In genomic region chr3:36495436-36495835, GRCm38 (mm10) we compare ENCODE assay signal across 7 mouse cellular contexts. TPM values are rescaled to one million over a fixed set of nuclear protein-coding genes. Genes with fewer than 3 reads are reported as not detected.
A peak's percentile ranks its signal among the peaks of the same experiment; 100 is the strongest.
DNase-seq lines count a peak whose midpoint lies in the region; ATAC-seq and TF ChIP-seq lines count a peak whose summit lies in the region.

No protein-coding gene starts in this region.

- H3K27me3 ChIP-seq in heart, adult 2 months (ENCODE audit: control insufficient read depth, insufficient read depth, low read length) = no peaks in the 10 kb centered on the region
- no peaks in the 10 kb centered on the region for H3K27me3 ChIP-seq in kidney, adult 2 months (replicated peaks; ENCODE audit: control insufficient read depth, insufficient read depth, low read length)
- 0 out of 2 replicates have a peak, but pooled peaks cover 2% of the 10 kb centered on the region for H3K27me3 ChIP-seq in limb, embryonic 12.5 days
- no peaks in the 10 kb centered on the region for H3K27me3 ChIP-seq in midbrain, embryonic 16.5 days (ENCODE audit: control insufficient read depth, insufficient read depth, low read depth, low read length)
- H3K27me3 ChIP-seq in spleen, adult 2 months (ENCODE audit: control insufficient read depth, insufficient read depth, low read length) = no peaks in the 10 kb centered on the region

- no peaks in the 10 kb centered on the region for H3K79me2 ChIP-seq in heart, adult 2 months (replicated peaks; ENCODE audit: control insufficient read depth, insufficient read depth, low read length)

- H3K9me3 ChIP-seq in limb, embryonic 12.5 days = no peaks in the 10 kb centered on the region
- H3K9me3 ChIP-seq in midbrain, embryonic 16.5 days (replicated peaks; ENCODE audit: control insufficient read depth, low read length, poor library complexity, severe bottlenecking) = no peaks in the 10 kb centered on the region

- peak overlapping the region; percentile 42 for H3K4me3 ChIP-seq in heart, adult 2 months
- H3K4me3 ChIP-seq in kidney, adult 2 months (ENCODE audit: insufficient read depth, low read depth, low read length) = peak overlapping the region; percentile 19; the same call in 1 of the 2 replicates
- no peak overlapping the region for H3K4me3 ChIP-seq in limb, embryonic 12.5 days (replicated peaks)
- no peak overlapping the region for H3K4me3 ChIP-seq in midbrain, embryonic 16.5 days (ENCODE audit: low read depth, low read length)
- no peak overlapping the region for H3K4me3 ChIP-seq in spleen, adult 2 months (ENCODE audit: extremely low read depth, insufficient read depth, insufficient read length)

- TF ChIP-seq EP300 in heart, adult 2 months (IDR thresholded peaks at IDR 0.05; ENCODE audit: insufficient read depth, low read depth, low read length) = peak; percentile 85

- peak overlapping the region; percentile 9; the same call in 1 of the 2 replicates for H3K9ac ChIP-seq in heart, adult 2 months (ENCODE audit: low read depth, low read length)
- no peak overlapping the region for H3K9ac ChIP-seq in limb, embryonic 12.5 days (replicated peaks)
- H3K9ac ChIP-seq in midbrain, embryonic 16.5 days (ENCODE audit: low read depth, low read length) = no peak overlapping the region

- peak; percentile 80 for DNase-seq in adrenal gland, adult 8-10 months
- DNase-seq in embryo, embryonic 9.5 days (ENCODE audit: extremely low spot score) = peak; percentile 83
- peak; percentile 87 to 92 for DNase-seq in heart, adult 2 months
- DNase-seq in kidney, adult 2 months = peak; percentile 90
- DNase-seq in spleen, adult 2 months (ENCODE audit: low read depth in 1 of 2, low spot score in 2 of 2) = peak; percentile 36 to 71

- H3K4me1 ChIP-seq in heart, adult 2 months (ENCODE audit: control insufficient read depth, insufficient read depth, low read length) = peaks cover 1% of the 10 kb centered on the region; the same call in 1 of the 2 replicates
- no peaks in the 10 kb centered on the region for H3K4me1 ChIP-seq in kidney, adult 2 months (ENCODE audit: control insufficient read depth, insufficient read depth, low read length)
- no peaks in the 10 kb centered on the region for H3K4me1 ChIP-seq in limb, embryonic 12.5 days (replicated peaks)
- peaks cover 2% of the 10 kb centered on the region; the same call in 1 of the 2 replicates for H3K4me1 ChIP-seq in midbrain, embryonic 16.5 days (ENCODE audit: control insufficient read depth, insufficient read depth, low read length)
- no peaks in the 10 kb centered on the region for H3K4me1 ChIP-seq in spleen, adult 2 months (ENCODE audit: control insufficient read depth, insufficient read depth, insufficient read length)

- H3K36me3 ChIP-seq in heart, adult 2 months (ENCODE audit: control insufficient read depth, insufficient read depth, low read length) = no peaks in the 10 kb centered on the region
- H3K36me3 ChIP-seq in kidney, adult 2 months (ENCODE audit: control insufficient read depth, insufficient read depth, low read length) = no peaks in the 10 kb centered on the region
- no peaks in the 10 kb centered on the region for H3K36me3 ChIP-seq in limb, embryonic 12.5 days
- H3K36me3 ChIP-seq in midbrain, embryonic 16.5 days (ENCODE audit: control insufficient read depth, insufficient read depth, low read length) = no peaks in the 10 kb centered on the region
- H3K36me3 ChIP-seq in spleen, adult 2 months (ENCODE audit: control insufficient read depth, insufficient read depth, low read length) = no peaks in the 10 kb centered on the region

- H3K4me2 ChIP-seq in limb, embryonic 12.5 days = peak overlapping the region; percentile 19; the same call in 1 of the 2 replicates
- H3K4me2 ChIP-seq in midbrain, embryonic 16.5 days (ENCODE audit: low read length) = 0 out of 2 replicates have a peak overlapping the region, but pooled peaks have one; percentile 2

- intact Hi-C loops in heart, adult 2 months (cut with DNase I) = loop anchor here (1.0 kb wide), 4 partner anchors 19 to 314 kb away; no protein-coding TSS in a partner anchor

- H3K27ac ChIP-seq in heart, adult 2 months = peak overlapping the region; percentile 15; the same call in 1 of the 2 replicates
- H3K27ac ChIP-seq in kidney, adult 2 months (ENCODE audit: insufficient read depth, low read depth, low read length) = no peak overlapping the region
- H3K27ac ChIP-seq in limb, embryonic 12.5 days = no peak overlapping the region
- H3K27ac ChIP-seq in midbrain, embryonic 16.5 days (ENCODE audit: low read length) = no peak overlapping the region
- no peak overlapping the region for H3K27ac ChIP-seq in spleen, adult 2 months (ENCODE audit: insufficient read depth, low read length)

- ATAC-seq in limb, embryonic 12.5 days (ENCODE audit: insufficient number of reproducible peaks, insufficient read depth, low FRiP score, low TSS enrichment, low read depth) = 0 out of 2 replicates have a peak, but pooled peaks have one; percentile 42
- ATAC-seq in midbrain, embryonic 16.5 days = peak; percentile 75

- TF ChIP-seq POLR2A in heart, adult 2 months (IDR thresholded peaks at IDR 0.05; ENCODE audit: insufficient read depth, low read depth, low read length) = no peak
- TF ChIP-seq POLR2A in kidney, adult 2 months (IDR thresholded peaks at IDR 0.05; ENCODE audit: low read depth, low read length) = no peak
- no peak for TF ChIP-seq POLR2A in spleen, adult 2 months (IDR thresholded peaks at IDR 0.05; ENCODE audit: low read depth, low read length)

- WGBS in heart, adult 2 months = 4% methylated on average over 6 of the region's 6 CpGs
- WGBS in kidney, adult 2 months = 7% methylated on average over 6 of the region's 6 CpGs
- 9% methylated on average over 6 of the region's 6 CpGs for WGBS in limb, embryonic 12.5 days
- WGBS in midbrain, embryonic 16.5 days = 11% methylated on average over 6 of the region's 6 CpGs
- 6% methylated on average over 6 of the region's 6 CpGs for WGBS in spleen, adult 2 months

- peak; percentile 100 for TF ChIP-seq CTCF in heart, adult 2 months (IDR thresholded peaks at IDR 0.05)
- peak; percentile 94 for TF ChIP-seq CTCF in kidney, adult 2 months (conservative IDR thresholded peaks at IDR 0.05; ENCODE audit: insufficient read depth, insufficient read length, low read depth, low read length)
- TF ChIP-seq CTCF in spleen, adult 2 months (IDR thresholded peaks at IDR 0.05; ENCODE audit: extremely low read depth, insufficient read depth, insufficient read length, insufficient replicate concordance) = peak; percentile 78; the same call in 1 of the 2 replicates

RNA-seq across cellular contexts. Expression of gene 1810062G17Rik, which starts 19.7 kb away (rescaled TPM):
- total RNA-seq in adrenal gland, adult 8-10 months (2022) = 1 to 10 TPM in 2 of 4 experiments, under 1 TPM in 2; 0.52 to 1.8 (median 0.86) TPM
- not detected for total RNA-seq in heart, adult 2 months (2021)
- polyA plus RNA-seq in heart, adult 2 months (2012; rRNA removed) = 0.70 and 0.96 TPM in 2 replicates
- 0.58 and 0.80 TPM in 2 replicates for polyA plus RNA-seq in kidney, adult 2 months (2012; rRNA removed)
- 1.0 and 1.2 TPM in 2 replicates for polyA plus RNA-seq in limb, embryonic 12.5 days (2016; fragmentation: Nextera tagmentation; extraction: Ambion mirVana)
- 0.28 and 0.40 TPM in 2 replicates for polyA plus RNA-seq in midbrain, embryonic 16.5 days (2015; fragmentation: Nextera tagmentation; extraction: Ambion mirVana)
- 0.15 and 0.69 TPM in 2 replicates for polyA plus RNA-seq in spleen, adult 2 months (2012; rRNA removed)

RNA-seq across cellular contexts. Expression of gene Anxa5, which starts 19.7 kb away (rescaled TPM):
- 100 to 1,000 TPM; 433 to 500 (median 466) TPM for total RNA-seq in adrenal gland, adult 8-10 months (2022)
- total RNA-seq in heart, adult 2 months (2021) = 100 to 1,000 TPM; 119 to 131 TPM
- 202 and 223 TPM in 2 replicates for polyA plus RNA-seq in heart, adult 2 months (2012; rRNA removed)
- polyA plus RNA-seq in kidney, adult 2 months (2012; rRNA removed) = 300 and 316 TPM in 2 replicates
- polyA plus RNA-seq in limb, embryonic 12.5 days (2016; fragmentation: Nextera tagmentation; extraction: Ambion mirVana) = 139 and 162 TPM in 2 replicates
- 54.2 and 56.7 TPM in 2 replicates for polyA plus RNA-seq in midbrain, embryonic 16.5 days (2015; fragmentation: Nextera tagmentation; extraction: Ambion mirVana)
- polyA plus RNA-seq in spleen, adult 2 months (2012; rRNA removed) = 187 and 239 TPM in 2 replicates

RNA-seq across cellular contexts. Expression of gene Gm11549, which starts 26.2 kb away (rescaled TPM):
- total RNA-seq in adrenal gland, adult 8-10 months (2022) = not detected
- not detected for total RNA-seq in heart, adult 2 months (2021)
- not detected in 2 replicates for polyA plus RNA-seq in heart, adult 2 months (2012; rRNA removed)
- not detected in 2 replicates for polyA plus RNA-seq in kidney, adult 2 months (2012; rRNA removed)
- polyA plus RNA-seq in limb, embryonic 12.5 days (2016; fragmentation: Nextera tagmentation; extraction: Ambion mirVana) = 0.23 TPM in 1 of 2 replicates, not detected in the other
- 0.30 and 0.35 TPM in 2 replicates for polyA plus RNA-seq in midbrain, embryonic 16.5 days (2015; fragmentation: Nextera tagmentation; extraction: Ambion mirVana)
- 0.04 TPM in 2 replicates for polyA plus RNA-seq in spleen, adult 2 months (2012; rRNA removed)

RNA-seq across cellular contexts. Expression of gene Exosc9, which starts 57.0 kb away (rescaled TPM):
- total RNA-seq in adrenal gland, adult 8-10 months (2022) = 10 to 100 TPM; 33.0 to 36.6 (median 35.7) TPM
- 10 to 100 TPM; 15.6 to 16.4 TPM for total RNA-seq in heart, adult 2 months (2021)
- polyA plus RNA-seq in heart, adult 2 months (2012; rRNA removed) = 8.2 and 16.1 TPM in 2 replicates
- 9.0 and 9.8 TPM in 2 replicates for polyA plus RNA-seq in kidney, adult 2 months (2012; rRNA removed)
- 65.9 and 69.9 TPM in 2 replicates for polyA plus RNA-seq in limb, embryonic 12.5 days (2016; fragmentation: Nextera tagmentation; extraction: Ambion mirVana)
- 79.6 and 84.9 TPM in 2 replicates for polyA plus RNA-seq in midbrain, embryonic 16.5 days (2015; fragmentation: Nextera tagmentation; extraction: Ambion mirVana)
- 3.7 and 3.9 TPM in 2 replicates for polyA plus RNA-seq in spleen, adult 2 months (2012; rRNA removed)

Comparison
In these comparisons a context has a peak if more than half of its experiments do, and no peak if none do; other contexts are left out.
1. H3K4me3 ChIP-seq: peak in heart, adult 2 months (single experiment) and kidney, adult 2 months (single experiment); none in limb, embryonic 12.5 days (single experiment), midbrain, embryonic 16.5 days (single experiment) and spleen, adult 2 months (single experiment).
2. Peak in every context shown above with its lines, with median percentiles within 50 percentile points of each other: DNase-seq and CTCF ChIP-seq.